Mouse (Mus musculus) kidney, postnatal 0 days (tissue): ENCODE data around the gene Ankrd9. TPM values are rescaled to one million over a fixed set of nuclear protein-coding genes. Genes with fewer than 3 reads are reported as not detected.

Experiments
- ATAC-seq: fragments of 200-750 bp; cut with Nextera tagmentation; replicated peaks from 2 replicates; pipeline ENCODE4 v1.8.0; 2017; ENCODE audit warnings: low read depth, moderate number of reproducible peaks, moderate TSS enrichment, moderate library complexity; ENCODE audit not compliant: low FRiP score
- DNase-seq: peaks from one replicate; pipeline ENCODE4 v3.0.0-alpha.2; 2016; ENCODE audit warnings: low spot score
- H3K27ac ChIP-seq: fragments of 300-500 bp; sonication (generic); 2 replicates; pipeline ENCODE4 v1.5.1; 2014; ENCODE audit warnings: mild to moderate bottlenecking
- H3K27me3 ChIP-seq: fragments of 300-500 bp; sonication (generic); 2 replicates; pipeline ENCODE4 v1.6.1; 2014; ENCODE audit warnings: low read length, mixed read lengths; ENCODE audit not compliant: insufficient read depth
- H3K36me3 ChIP-seq: fragments of 300-500 bp; sonication (generic); 2 replicates; pipeline ENCODE4 v1.6.1; 2014; ENCODE audit warnings: low read length, mixed read lengths; ENCODE audit not compliant: insufficient read depth
- H3K4me1 ChIP-seq: fragments of 300-500 bp; sonication (generic); replicated peaks from 2 replicates; pipeline ENCODE4 v1.6.1; 2014; ENCODE audit warnings: antibody characterized with exemption, low read length, mixed read lengths; ENCODE audit not compliant: insufficient read depth
- H3K4me2 ChIP-seq: fragments of 300-500 bp; sonication (generic); 2 replicates; pipeline ENCODE4 v1.6.1; 2014; ENCODE audit warnings: mild to moderate bottlenecking, low read length, moderate library complexity, mixed read lengths
- H3K4me3 ChIP-seq: fragments of 300-500 bp; sonication (generic); replicated peaks from 2 replicates; pipeline ENCODE4 v1.5.1; 2014; ENCODE audit warnings: low read depth, low read length
- H3K9ac ChIP-seq: fragments of 300-500 bp; sonication (generic); 2 replicates; pipeline ENCODE4 v1.6.1; 2014; ENCODE audit warnings: low read depth, low read length
- H3K9me3 ChIP-seq: fragments of 300-500 bp; sonication (generic); replicated peaks from 2 replicates; pipeline ENCODE4 v1.6.1; 2016; ENCODE audit warnings: low read length, inconsistent platforms, mixed read lengths
- CTCF ChIP-seq: IDR thresholded peaks from 2 replicates; pipeline ENCODE4 v1.5.1; 2016; ENCODE audit warnings: antibody characterized with exemption, low read depth, mild to moderate bottlenecking, moderate library complexity
- WGBS: fragments of 180-500 bp; shearing (Covaris S2); extraction: QIAGEN DNeasy Blood & Tissue Kit; methylation state at CpG from one replicate; pipeline ENCODE4 v1.1.7; 2014; 5-methylcytosine and 5-hydroxymethylcytosine counted together
- polyA plus RNA-seq: library from polyadenylated mRNA; unstranded; fragments of >200 nt; fragmentation: Nextera tagmentation; extraction: Ambion mirVana; gene quantifications from 2 replicates; pipeline ENCODE4 v1.2.1, GENCODE M21; 2015

The Ankrd9 gene
- polyA plus RNA-seq, 1 experiment from 2014 or later, result 19.5 TPM

- 62% methylated on average over 5 of the region's 5 CpGs for WGBS
- Histone ChIP-seq H3K4me3 (no peak overlapping the region), H3K4me1 (no peaks in the 10 kb centered on the region), H3K27me3 (no peaks in the 10 kb centered on the region), H3K9me3 (no peaks in the 10 kb centered on the region), H3K36me3 (peaks cover 13% of the 10 kb centered on the region; the same call in 1 of the 2 replicates), H3K9ac (no peak overlapping the region), H3K27ac (no peak overlapping the region), H3K4me2 (no peak overlapping the region)
- TF ChIP-seq CTCF, result no peak
- peak; percentile 60 for ATAC-seq
- no peak for DNase-seq
Measured at GRCm38 (mm10) chr12:110932820-110933219, 46.0 kb downstream of the Ankrd9 start.

Other genes starting within 250 kb of the Ankrd9 start
- 18.6 and 20.7 TPM in 2 replicates for gene Wdr20, start 241.1 kb downstream of the Ankrd9 start, polyA plus RNA-seq
- 8.9 and 9.6 TPM in 2 replicates for gene Mok, start 138.1 kb downstream of the Ankrd9 start, polyA plus RNA-seq
- 2.2 and 2.3 TPM in 2 replicates for gene Zfp839, start 128.8 kb downstream of the Ankrd9 start, polyA plus RNA-seq
- gene Cinp, start 89.9 kb downstream of the Ankrd9 start, polyA plus RNA-seq, result 59.0 and 59.2 TPM in 2 replicates
- gene Tecpr2, start 89.8 kb downstream of the Ankrd9 start, polyA plus RNA-seq, result 1.8 and 2.0 TPM in 2 replicates
- 9.9 and 10.1 TPM in 2 replicates for gene Rcor1, start 60.3 kb upstream of the Ankrd9 start, polyA plus RNA-seq
- 6.4 and 7.3 TPM in 2 replicates for gene Traf3, start 187.3 kb upstream of the Ankrd9 start, polyA plus RNA-seq
- not detected in 2 replicates for gene 4930595D18Rik, start 205.5 kb upstream of the Ankrd9 start, polyA plus RNA-seq